Mouse (Mus musculus) forebrain, embryonic 11.5 days (tissue): ENCODE data around the gene 6030458C11Rik. TPM values are rescaled to one million over a fixed set of nuclear protein-coding genes. Genes with fewer than 3 reads are reported as not detected.

ENCODE experiments used
- ATAC-seq: fragments of 200-750 bp; cut with Nextera tagmentation; replicated peaks from 2 replicates; pipeline ENCODE4 v1.8.0; 2017; ENCODE audit warnings: moderate TSS enrichment; ENCODE audit not compliant: low FRiP score
- DNase-seq: peaks from one replicate; pipeline ENCODE4 v3.0.0-alpha.2; 2017; ENCODE audit warnings: low spot score
- H3K27ac ChIP-seq: fragments of 300-500 bp; sonication (generic); 2 replicates; pipeline ENCODE4 v1.5.1; 2014; ENCODE audit warnings: low read depth, low read length
- H3K27me3 ChIP-seq: fragments of 300-500 bp; sonication (generic); 2 replicates; pipeline ENCODE4 v1.6.1; 2014; ENCODE audit warnings: mild to moderate bottlenecking, low read length, mixed read lengths; ENCODE audit not compliant: control insufficient read depth, insufficient read depth
- H3K36me3 ChIP-seq: fragments of 300-500 bp; sonication (generic); 2 replicates; pipeline ENCODE4 v1.6.1; 2014; ENCODE audit warnings: mild to moderate bottlenecking, low read length, moderate library complexity, mixed read lengths; ENCODE audit not compliant: control insufficient read depth, insufficient read depth
- H3K4me1 ChIP-seq: fragments of 300-500 bp; sonication (generic); replicated peaks from 2 replicates; pipeline ENCODE4 v1.6.1; 2014; ENCODE audit warnings: low read length, mixed read lengths; ENCODE audit not compliant: control insufficient read depth, insufficient read depth
- H3K4me2 ChIP-seq: fragments of 300-500 bp; sonication (generic); 2 replicates; pipeline ENCODE4 v1.6.1; 2014; ENCODE audit warnings: low read depth, mild to moderate bottlenecking, low read length, moderate library complexity, mixed read lengths; ENCODE audit not compliant: severe bottlenecking
- H3K4me3 ChIP-seq: fragments of 300-500 bp; sonication (generic); 2 replicates; pipeline ENCODE4 v1.5.1; 2014; ENCODE audit warnings: low read depth, low read length
- H3K9ac ChIP-seq: fragments of 300-500 bp; sonication (generic); 2 replicates; pipeline ENCODE4 v1.6.1; 2014; ENCODE audit warnings: low read length
- H3K9me3 ChIP-seq: fragments of 300-500 bp; sonication (generic); 2 replicates; pipeline ENCODE4 v1.6.1; 2016; ENCODE audit warnings: low read length, mixed read lengths; ENCODE audit not compliant: control insufficient read depth
- WGBS: fragments of 180-500 bp; shearing (Covaris S2); extraction: QIAGEN DNeasy Blood & Tissue Kit; methylation state at CpG from one replicate; pipeline ENCODE4 v1.1.7; 2014; 5-methylcytosine and 5-hydroxymethylcytosine counted together
- polyA plus RNA-seq: library from polyadenylated mRNA; unstranded; fragments of >200 nt; fragmentation: Nextera tagmentation; extraction: Ambion mirVana; gene quantifications from 2 replicates; pipeline ENCODE4 v1.2.1, GENCODE M21; 2014

Gene 6030458C11Rik
- polyA plus RNA-seq, 1 experiment from 2014 or later = 42.2 TPM

GRCm38 (mm10) chr15:12853471-12853870, 29.0 kb upstream of the 6030458C11Rik start:
- no peak overlapping the region for H3K9ac ChIP-seq
- H3K4me2 ChIP-seq = no peak overlapping the region
- 91% methylated on average over 8 of the region's 8 CpGs for WGBS
- H3K9me3 ChIP-seq = no peaks in the 10 kb centered on the region
- peaks cover 7% of the 10 kb centered on the region; the same call in 1 of the 2 replicates for H3K36me3 ChIP-seq
- no peak overlapping the region for H3K27ac ChIP-seq
- DNase-seq = peak; percentile 33
- no peaks in the 10 kb centered on the region for H3K4me1 ChIP-seq
- no peaks in the 10 kb centered on the region for H3K27me3 ChIP-seq
- H3K4me3 ChIP-seq = no peak overlapping the region
- no peak for ATAC-seq

- Histone ChIP-seq H3K27ac (no peak overlapping the region), H3K4me3 (no peak overlapping the region), H3K4me1 (no peaks in the 10 kb centered on the region), H3K9me3 (no peaks in the 10 kb centered on the region), H3K27me3 (no peaks in the 10 kb centered on the region), H3K9ac (no peak overlapping the region), H3K36me3 (peaks cover 15% of the 10 kb centered on the region; the same call in 1 of the 2 replicates), H3K4me2 (no peak overlapping the region)
- WGBS = 91% methylated on average over 4 of the region's 4 CpGs
- no peak for ATAC-seq
- no peak for DNase-seq
Observed at GRCm38 (mm10) chr15:12849373-12849772, 24.9 kb upstream of the 6030458C11Rik start.

GRCm38 (mm10) chr15:12848196-12848975, 23.9 kb upstream of the 6030458C11Rik start:
- WGBS = 91% methylated on average over 11 of the region's 11 CpGs
- Histone ChIP-seq H3K4me2 (no peak overlapping the region), H3K4me1 (no peaks in the 10 kb centered on the region), H3K27me3 (no peaks in the 10 kb centered on the region), H3K9ac (no peak overlapping the region), H3K36me3 (peaks cover 13% of the 10 kb centered on the region; the same call in 1 of the 2 replicates), H3K4me3 (no peak overlapping the region), H3K27ac (no peak overlapping the region), H3K9me3 (no peaks in the 10 kb centered on the region)
- ATAC-seq = no peak
- DNase-seq = no peak

GRCm38 (mm10) chr15:12842833-12843232, 18.4 kb upstream of the 6030458C11Rik start:
- Histone ChIP-seq H3K9me3 (no peaks in the 10 kb centered on the region), H3K4me2 (no peak overlapping the region), H3K4me3 (no peak overlapping the region), H3K27me3 (no peaks in the 10 kb centered on the region), H3K4me1 (no peaks in the 10 kb centered on the region), H3K9ac (no peak overlapping the region), H3K36me3 (peaks cover 19% of the 10 kb centered on the region; the same call in 1 of the 2 replicates), H3K27ac (no peak overlapping the region)
- ATAC-seq = no peak
- 86% methylated on average over 7 of the region's 7 CpGs for WGBS
- peak; percentile 49 for DNase-seq

GRCm38 (mm10) chr15:12840737-12841136, 16.3 kb upstream of the 6030458C11Rik start:
- Histone ChIP-seq H3K4me2 (no peak overlapping the region), H3K27ac (no peak overlapping the region), H3K9me3 (no peaks in the 10 kb centered on the region), H3K4me1 (no peaks in the 10 kb centered on the region), H3K27me3 (no peaks in the 10 kb centered on the region), H3K9ac (no peak overlapping the region), H3K36me3 (peaks cover 14% of the 10 kb centered on the region; the same call in 1 of the 2 replicates), H3K4me3 (no peak overlapping the region)
- ATAC-seq (no peak), DNase-seq (no peak)
- WGBS = 94% methylated on average over 11 of the region's 11 CpGs

- no peaks in the 10 kb centered on the region for H3K9me3 ChIP-seq
Observed at GRCm38 (mm10) chr15:12834231-12834630, 9.8 kb upstream of the 6030458C11Rik start.

GRCm38 (mm10) chr15:12833385-12833784, 8.9 kb upstream of the 6030458C11Rik start:
- no peaks in the 10 kb centered on the region for H3K9me3 ChIP-seq
- no peak overlapping the region for H3K4me3 ChIP-seq
- no peak for DNase-seq
- WGBS = 97% methylated on average over 31 of the region's 31 CpGs
- H3K36me3 ChIP-seq = peaks cover 12% of the 10 kb centered on the region
- no peak for ATAC-seq
- no peaks in the 10 kb centered on the region for H3K4me1 ChIP-seq
- no peaks in the 10 kb centered on the region for H3K27me3 ChIP-seq
- H3K27ac ChIP-seq = no peak overlapping the region
- no peak overlapping the region for H3K4me2 ChIP-seq
- no peak overlapping the region for H3K9ac ChIP-seq

More at GRCm38 (mm10) chr15:12834231-12834630, 9.8 kb upstream of the 6030458C11Rik start:
- Histone ChIP-seq H3K36me3 (peaks cover 12% of the 10 kb centered on the region), H3K4me3 (no peak overlapping the region), H3K4me1 (no peaks in the 10 kb centered on the region), H3K27me3 (no peaks in the 10 kb centered on the region), H3K9ac (no peak overlapping the region), H3K27ac (no peak overlapping the region), H3K4me2 (no peak overlapping the region)
- WGBS = 95% methylated on average over 24 of the region's 24 CpGs
- no peak for DNase-seq
- ATAC-seq = no peak

- H3K36me3 ChIP-seq = peaks cover 12% of the 10 kb centered on the region
- 96% methylated on average over 4 of the region's 4 CpGs for WGBS
Observed at GRCm38 (mm10) chr15:12832599-12832998, 8.2 kb upstream of the 6030458C11Rik start.

GRCm38 (mm10) chr15:12829878-12830277, 5.4 kb upstream of the 6030458C11Rik start:
- H3K4me2 ChIP-seq = no peak overlapping the region
- no peaks in the 10 kb centered on the region for H3K27me3 ChIP-seq
- no peak for DNase-seq
- no peaks in the 10 kb centered on the region for H3K9me3 ChIP-seq
- 99% methylated on average over 3 of the region's 3 CpGs for WGBS
- peaks cover 9% of the 10 kb centered on the region for H3K36me3 ChIP-seq
- no peak overlapping the region for H3K9ac ChIP-seq
- ATAC-seq = no peak
- H3K27ac ChIP-seq = no peak overlapping the region
- no peak overlapping the region for H3K4me3 ChIP-seq
- H3K4me1 ChIP-seq = no peaks in the 10 kb centered on the region

More at GRCm38 (mm10) chr15:12832599-12832998, 8.2 kb upstream of the 6030458C11Rik start:
- no peaks in the 10 kb centered on the region for H3K9me3 ChIP-seq
- no peak overlapping the region for H3K9ac ChIP-seq
- no peak overlapping the region for H3K4me2 ChIP-seq
- DNase-seq = no peak
- ATAC-seq = no peak
- H3K27ac ChIP-seq = no peak overlapping the region
- no peaks in the 10 kb centered on the region for H3K4me1 ChIP-seq
- H3K27me3 ChIP-seq = no peaks in the 10 kb centered on the region
- H3K4me3 ChIP-seq = no peak overlapping the region
